In the genomic region with DNA sequence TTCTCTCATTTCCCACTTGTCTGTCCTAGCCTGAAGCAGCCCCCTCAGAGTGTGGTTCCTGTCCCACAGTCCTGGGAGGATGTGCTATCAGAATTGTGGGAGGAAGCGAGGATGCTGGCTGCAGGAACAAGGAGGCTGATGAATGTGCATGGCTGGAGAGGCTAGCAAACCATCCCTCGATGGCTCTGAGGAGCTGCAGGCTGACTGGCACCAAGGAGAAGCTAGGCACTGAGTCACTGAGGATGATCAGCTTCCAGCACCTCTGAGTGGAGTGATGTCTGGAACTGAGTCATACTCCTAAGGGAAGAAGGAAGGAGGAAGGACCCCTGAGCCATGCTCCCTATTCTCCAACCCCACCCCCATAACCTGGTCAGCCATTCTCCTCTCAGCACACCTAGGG, we compare ENCODE assay signal across 21 mouse cellular contexts.
DNase-seq lines count a peak whose midpoint lies in the region; ATAC-seq lines count a peak whose summit lies in the region.
"Had no signal": no experiment of that assay in that cellular context is flagged by ENCODE, and none has a peak within 500 bp of the region (broad histone marks: within the 10 kb centered on the region; RNA-seq: fewer than 3 reads in every experiment).

No protein-coding gene starts in this region.

- intact Hi-C loops in left cerebral cortex, postnatal 4 days (cut with DNase I): no loop called here

- DNase-seq in frontal cortex, postnatal 14 days (ENCODE audit: low spot score in 2 of 2): no peak
- DNase-seq in left cerebral cortex, adult 18-20 months (ENCODE audit: low spot score in 2 of 2): peak; percentile 10 to 13
- no peak for DNase-seq in left cerebral cortex, postnatal 4 days
- peak; percentile 23 to 36 for DNase-seq in right cerebral cortex, adult 2 months (ENCODE audit: low spot score in 2 of 2)
- DNase-seq in right cerebral cortex, postnatal 4 days: no peak
- DNase-seq: adrenal gland, adult 8-10 months; adrenal gland, postnatal 25 days; cerebellum, adult 18-20 months; cerebellum, adult 9-10 months; cerebellum, postnatal 14 days; gastrocnemius, adult 2 months; gastrocnemius, postnatal 14 days; heart, adult 18-20 months; heart, postnatal 14 days; heart, postnatal 4 days had no signal

- ATAC-seq in frontal cortex, adult (ENCODE audit: low TSS enrichment): peak; percentile 92
- ATAC-seq: activated CD4-positive, CD25-positive, alpha-beta regulatory T cell, adult 4 months; forebrain, embryonic 13.5 days; forebrain, embryonic 16.5 days; hindbrain, postnatal 0 days; inflammation-experienced regulatory T-cells, adult 6 months had no signal

Comparison
In these comparisons a context has a peak if more than half of its experiments do, and no peak if none do; other contexts are left out.
1. DNase-seq: peak in left cerebral cortex, adult 18-20 months (2 of 2) and right cerebral cortex, adult 2 months (2 of 2); none in frontal cortex, postnatal 14 days (0 of 2), left cerebral cortex, postnatal 4 days (single experiment) and right cerebral cortex, postnatal 4 days (single experiment).